Mouse (Mus musculus): Measurements from ENCODE around the gene Ap5m1. TPM values are rescaled to one million over a fixed set of nuclear protein-coding genes. Genes with fewer than 3 reads are reported as not detected.

Gene Ap5m1
- polyA plus RNA-seq, 1 experiment from 2014 or later: 11.6 TPM

DNA sequence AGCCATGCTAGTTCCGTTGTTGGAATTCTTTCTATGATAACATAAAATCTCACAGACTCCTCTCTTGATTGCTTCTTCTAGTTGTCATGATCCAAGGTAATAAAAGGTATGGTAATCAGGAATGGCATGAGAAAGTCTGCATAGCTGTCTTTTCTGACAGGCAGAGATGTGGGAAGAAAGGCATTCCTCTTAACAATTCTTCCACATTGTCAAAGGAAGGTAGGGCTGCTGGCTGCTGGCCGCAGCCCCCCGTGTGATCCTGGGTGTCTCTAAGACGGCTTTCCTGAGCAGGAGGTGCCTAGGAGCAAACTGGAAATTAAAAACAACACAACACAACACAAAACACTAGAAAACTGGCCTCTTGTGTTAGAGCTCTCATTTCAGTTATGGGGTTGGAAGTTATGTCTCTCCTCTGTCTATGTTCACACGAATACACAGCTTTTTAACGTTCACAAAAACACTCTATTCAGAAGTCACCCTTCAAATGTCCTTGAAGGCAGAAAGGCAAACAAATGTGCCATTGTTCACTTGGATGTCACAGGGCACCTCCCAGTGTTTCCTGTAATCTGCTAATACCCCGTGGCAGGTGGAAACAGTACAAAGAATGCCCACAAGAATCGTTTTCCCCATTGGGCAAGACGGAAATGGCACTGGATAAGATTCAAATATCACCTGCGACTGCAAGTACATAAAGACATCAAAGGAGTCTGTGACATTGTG, 62.8 kb downstream of the Ap5m1 start:
- ATAC-seq (ENCODE audit: low read depth) (no peak), DNase-seq (no peak)
- H3K9me3 ChIP-seq (replicated peaks): no peaks in the 10 kb centered on the region
- H3K4me2 ChIP-seq: no peak overlapping the region
- H3K27me3 ChIP-seq: no peaks in the 10 kb centered on the region
- H3K4me1 ChIP-seq (replicated peaks): no peaks in the 10 kb centered on the region
- WGBS (ENCODE audit: insufficient replicate concordance): 65% methylated on average over 10 of the region's 10 CpGs
- H3K4me3 ChIP-seq (replicated peaks): no peak overlapping the region
- H3K9ac ChIP-seq: no peak overlapping the region
- no peaks in the 10 kb centered on the region for H3K36me3 ChIP-seq
- H3K27ac ChIP-seq: no peak overlapping the region

DNA sequence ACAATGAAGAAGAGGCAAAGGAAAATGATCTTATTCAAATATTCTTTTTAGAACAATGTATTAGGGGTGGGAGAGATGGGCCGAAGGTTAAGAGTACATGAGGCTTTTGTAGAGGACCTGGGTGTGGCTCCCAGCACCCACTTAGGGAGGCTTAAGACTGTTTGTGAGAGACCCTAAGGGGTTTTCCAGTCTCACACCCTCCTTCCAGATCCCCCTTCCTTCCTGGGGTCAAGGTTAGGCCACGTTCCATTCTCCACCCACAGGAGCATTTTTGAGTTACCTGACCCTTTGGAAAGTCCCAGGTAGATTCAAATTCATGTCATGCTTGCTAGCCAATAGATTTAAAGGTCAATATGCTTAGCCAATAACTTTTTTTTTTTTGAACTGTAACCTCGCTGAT, 66.5 kb downstream of the Ap5m1 start:
- Histone ChIP-seq H3K4me2 (no peak overlapping the region), H3K36me3 (no peaks in the 10 kb centered on the region), H3K4me3 (replicated peaks) (no peak overlapping the region), H3K9me3 (replicated peaks) (no peaks in the 10 kb centered on the region), H3K27me3 (no peaks in the 10 kb centered on the region), H3K9ac (no peak overlapping the region), H3K4me1 (replicated peaks) (no peaks in the 10 kb centered on the region), H3K27ac (no peak overlapping the region)
- no peak for ATAC-seq (ENCODE audit: low read depth)
- DNase-seq: no peak
- 60% methylated on average over 3 of the region's 3 CpGs for WGBS (ENCODE audit: insufficient replicate concordance)

- Histone ChIP-seq H3K4me3 (replicated peaks) (no peak overlapping the region), H3K9ac (no peak overlapping the region), H3K27me3 (no peaks in the 10 kb centered on the region), H3K27ac (no peak overlapping the region), H3K4me2 (no peak overlapping the region), H3K9me3 (replicated peaks) (no peaks in the 10 kb centered on the region), H3K4me1 (replicated peaks) (no peaks in the 10 kb centered on the region), H3K36me3 (no peaks in the 10 kb centered on the region)
- DNase-seq (no peak), ATAC-seq (ENCODE audit: low read depth) (no peak)
- WGBS (ENCODE audit: insufficient replicate concordance): 39% methylated on average over 1 of the region's 1 CpGs
These were observed 72.3 kb downstream of the Ap5m1 start for GRCm38 (mm10) chr14:49138171-49138570.

- Histone ChIP-seq H3K36me3 (no peaks in the 10 kb centered on the region), H3K4me1 (replicated peaks) (no peaks in the 10 kb centered on the region), H3K4me3 (replicated peaks) (no peak overlapping the region), H3K9ac (no peak overlapping the region), H3K4me2 (no peak overlapping the region), H3K27me3 (no peaks in the 10 kb centered on the region), H3K27ac (no peak overlapping the region), H3K9me3 (replicated peaks) (no peaks in the 10 kb centered on the region)
- 67% methylated on average over 7 of the region's 7 CpGs for WGBS (ENCODE audit: insufficient replicate concordance)
- no peak for DNase-seq
- no peak for ATAC-seq (ENCODE audit: low read depth)
These were observed 74.9 kb downstream of the Ap5m1 start for GRCm38 (mm10) chr14:49140756-49141155.

Other genes starting within 250 kb of the Ap5m1 start
- 24.2 and 32.9 TPM in 2 replicates for gene Exoc5, start 556 bp downstream of the Ap5m1 start, polyA plus RNA-seq (2015; fragmentation: Nextera tagmentation; extraction: Ambion mirVana)
- 4.0 and 6.1 TPM in 2 replicates for gene Naa30, start 106.1 kb downstream of the Ap5m1 start, polyA plus RNA-seq (2015; fragmentation: Nextera tagmentation; extraction: Ambion mirVana)
- gene ccdc198, start 179.4 kb downstream of the Ap5m1 start, polyA plus RNA-seq (2015; fragmentation: Nextera tagmentation; extraction: Ambion mirVana): 0.37 and 0.41 TPM in 2 replicates